Mouse (Mus musculus): Measurements from ENCODE around the gene Adh1. TPM values are rescaled to one million over a fixed set of nuclear protein-coding genes. Genes with fewer than 3 reads are reported as not detected.

Gene Adh1
- polyA plus RNA-seq, 1 experiment: not detected

- H3K4me2 ChIP-seq (ENCODE audit: low read depth): no peak overlapping the region
- peaks cover 5% of the 10 kb centered on the region for H3K27me3 ChIP-seq (ENCODE audit: control insufficient read depth, insufficient read depth, insufficient read length)
- no peak overlapping the region for H3K4me3 ChIP-seq
- H3K36me3 ChIP-seq (ENCODE audit: control insufficient read depth, insufficient read depth): no peaks in the 10 kb centered on the region
- H3ac ChIP-seq (ENCODE audit: control insufficient read depth, insufficient read length): no peak overlapping the region
- no peak for TF ChIP-seq MAX (IDR thresholded peaks at IDR 0.05; ENCODE audit: low read depth)
- TF ChIP-seq POLR2A (IDR thresholded peaks at IDR 0.05; ENCODE audit: insufficient read length, low read depth): no peak
- no peak for TF ChIP-seq TCF3 (IDR thresholded peaks at IDR 0.05; ENCODE audit: insufficient read length, low read depth)
- TF ChIP-seq MYOD1 (IDR thresholded peaks at IDR 0.05; ENCODE audit: control insufficient read depth in 1 of 3, insufficient read length in 2 of 3, low read depth in 2 of 3): no peak
- no peaks in the 10 kb centered on the region for H3K79me2 ChIP-seq (ENCODE audit: control insufficient read depth, insufficient read depth)
Observed at GRCm38 (mm10) chr3:138242933-138243332, 17.9 kb upstream of the Adh1 start.

GRCm38 (mm10) chr3:138244338-138244874 is 16.4 kb upstream of the Adh1 start:
- Histone ChIP-seq H3K4me2 (ENCODE audit: low read depth) (no peak overlapping the region), H3K4me3 (no peak overlapping the region), H3K27me3 (ENCODE audit: control insufficient read depth, insufficient read depth, insufficient read length) (peaks cover 5% of the 10 kb centered on the region), H3K36me3 (ENCODE audit: control insufficient read depth, insufficient read depth) (no peaks in the 10 kb centered on the region), H3ac (ENCODE audit: control insufficient read depth, insufficient read length) (no peak overlapping the region), H3K79me2 (ENCODE audit: control insufficient read depth, insufficient read depth) (no peaks in the 10 kb centered on the region)
- TF ChIP-seq MYOD1 (IDR thresholded peaks at IDR 0.05; ENCODE audit: control insufficient read depth in 1 of 3, insufficient read length in 2 of 3, low read depth in 2 of 3): no peak
- TF ChIP-seq POLR2AphosphoS2 (IDR thresholded peaks at IDR 0.05; ENCODE audit: insufficient read length, low read depth): no peak
- TF ChIP-seq TCF3 (IDR thresholded peaks at IDR 0.05; ENCODE audit: insufficient read length, low read depth): no peak
- no peak for TF ChIP-seq REST (IDR thresholded peaks at IDR 0.05; ENCODE audit: insufficient read depth, insufficient read length)
- TF ChIP-seq USF1 (IDR thresholded peaks at IDR 0.05; ENCODE audit: low read depth): no peak
- TF ChIP-seq MAX (IDR thresholded peaks at IDR 0.05; ENCODE audit: low read depth): no peak
- no peak for TF ChIP-seq POLR2A (IDR thresholded peaks at IDR 0.05; ENCODE audit: insufficient read length, low read depth)
- no peak for TF ChIP-seq TCF12 (IDR thresholded peaks at IDR 0.05; ENCODE audit: insufficient read depth, poor library complexity, severe bottlenecking)
- no peak for TF ChIP-seq CEBPB (IDR thresholded peaks at IDR 0.05; ENCODE audit: insufficient read depth, poor library complexity, severe bottlenecking)
- TF ChIP-seq E2F4 (IDR thresholded peaks at IDR 0.05; ENCODE audit: insufficient read depth): no peak
- no peak for TF ChIP-seq MYOG (IDR thresholded peaks at IDR 0.05; ENCODE audit: control insufficient read depth in 1 of 3, insufficient read depth in 1 of 3, insufficient read length in 2 of 3, low read depth in 2 of 3)
- TF ChIP-seq SRF (IDR thresholded peaks at IDR 0.05; ENCODE audit: control insufficient read depth, insufficient read length, low read depth): no peak

DNA sequence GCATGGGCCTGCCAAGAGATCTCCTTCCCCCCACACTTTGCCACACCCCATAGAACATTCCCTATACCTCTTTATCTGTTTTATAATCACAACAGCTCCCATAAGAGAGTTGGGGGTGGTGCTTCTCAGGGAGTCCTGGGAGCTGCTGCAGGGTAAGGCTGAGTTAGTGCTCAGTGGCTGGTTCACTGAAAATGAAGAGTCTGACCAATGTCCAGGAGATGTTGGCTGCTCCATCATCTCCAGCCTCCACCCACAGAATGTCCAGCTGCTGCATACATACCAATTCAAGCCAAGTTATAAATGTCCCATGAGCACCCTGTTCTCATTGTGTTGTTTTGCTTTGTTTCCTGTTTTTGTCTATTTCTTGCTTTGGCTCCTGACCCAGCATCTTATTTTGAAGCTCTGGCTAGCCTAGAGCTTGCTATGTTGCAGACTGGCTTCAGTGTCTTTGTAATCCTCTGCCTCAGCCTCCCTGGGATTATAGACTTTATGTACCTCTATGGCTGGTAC is 14.2 kb upstream of the Adh1 start:
- H3K79me2 ChIP-seq (ENCODE audit: control insufficient read depth, insufficient read depth): no peaks in the 10 kb centered on the region
- H3K4me3 ChIP-seq: no peak overlapping the region
- no peaks in the 10 kb centered on the region for H3K36me3 ChIP-seq (ENCODE audit: control insufficient read depth, insufficient read depth)
- no peak overlapping the region for H3ac ChIP-seq (ENCODE audit: control insufficient read depth, insufficient read length)
- TF ChIP-seq USF1 (IDR thresholded peaks at IDR 0.05; ENCODE audit: low read depth) (no peak), SRF (IDR thresholded peaks at IDR 0.05; ENCODE audit: control insufficient read depth, insufficient read length, low read depth) (no peak), MYOG (IDR thresholded peaks at IDR 0.05; ENCODE audit: control insufficient read depth in 1 of 3, insufficient read depth in 1 of 3, insufficient read length in 2 of 3, low read depth in 2 of 3) (no peak), MAX (IDR thresholded peaks at IDR 0.05; ENCODE audit: low read depth) (no peak), TCF3 (IDR thresholded peaks at IDR 0.05; ENCODE audit: insufficient read length, low read depth) (no peak), E2F4 (IDR thresholded peaks at IDR 0.05; ENCODE audit: insufficient read depth) (no peak), POLR2AphosphoS2 (IDR thresholded peaks at IDR 0.05; ENCODE audit: insufficient read length, low read depth) (no peak), MYOD1 (IDR thresholded peaks at IDR 0.05; ENCODE audit: control insufficient read depth in 1 of 3, insufficient read length in 2 of 3, low read depth in 2 of 3) (no peak), REST (IDR thresholded peaks at IDR 0.05; ENCODE audit: insufficient read depth, insufficient read length) (no peak), POLR2A (IDR thresholded peaks at IDR 0.05; ENCODE audit: insufficient read length, low read depth) (no peak), CEBPB (IDR thresholded peaks at IDR 0.05; ENCODE audit: insufficient read depth, poor library complexity, severe bottlenecking) (no peak), TCF12 (IDR thresholded peaks at IDR 0.05; ENCODE audit: insufficient read depth, poor library complexity, severe bottlenecking) (no peak)
- no peak overlapping the region for H3K4me2 ChIP-seq (ENCODE audit: low read depth)
- peaks cover 5% of the 10 kb centered on the region for H3K27me3 ChIP-seq (ENCODE audit: control insufficient read depth, insufficient read depth, insufficient read length)

- H3K36me3 ChIP-seq (ENCODE audit: control insufficient read depth, insufficient read depth): no peaks in the 10 kb centered on the region
- H3K27me3 ChIP-seq (ENCODE audit: control insufficient read depth, insufficient read depth, insufficient read length): peaks cover 4% of the 10 kb centered on the region
- no peak overlapping the region for H3ac ChIP-seq (ENCODE audit: control insufficient read depth, insufficient read length)
- TF ChIP-seq CEBPB (IDR thresholded peaks at IDR 0.05; ENCODE audit: insufficient read depth, poor library complexity, severe bottlenecking) (no peak), E2F4 (IDR thresholded peaks at IDR 0.05; ENCODE audit: insufficient read depth) (no peak), TCF12 (IDR thresholded peaks at IDR 0.05; ENCODE audit: insufficient read depth, poor library complexity, severe bottlenecking) (no peak), MYOD1 (IDR thresholded peaks at IDR 0.05; ENCODE audit: control insufficient read depth in 1 of 3, insufficient read length in 2 of 3, low read depth in 2 of 3) (no peak), SRF (IDR thresholded peaks at IDR 0.05; ENCODE audit: control insufficient read depth, insufficient read length, low read depth) (no peak), TCF3 (IDR thresholded peaks at IDR 0.05; ENCODE audit: insufficient read length, low read depth) (no peak), POLR2AphosphoS2 (IDR thresholded peaks at IDR 0.05; ENCODE audit: insufficient read length, low read depth) (no peak), REST (IDR thresholded peaks at IDR 0.05; ENCODE audit: insufficient read depth, insufficient read length) (no peak), MYOG (IDR thresholded peaks at IDR 0.05; ENCODE audit: control insufficient read depth in 1 of 3, insufficient read depth in 1 of 3, insufficient read length in 2 of 3, low read depth in 2 of 3) (no peak)
- no peak overlapping the region for H3K4me2 ChIP-seq (ENCODE audit: low read depth)
- no peak overlapping the region for H3K4me3 ChIP-seq
- no peaks in the 10 kb centered on the region for H3K79me2 ChIP-seq (ENCODE audit: control insufficient read depth, insufficient read depth)
Observed at GRCm38 (mm10) chr3:138247241-138247640, 13.6 kb upstream of the Adh1 start.

GRCm38 (mm10) chr3:138248011-138248410 is 12.8 kb upstream of the Adh1 start:
- H3K4me3 ChIP-seq: no peak overlapping the region
- no peak overlapping the region for H3K4me2 ChIP-seq (ENCODE audit: low read depth)
- no peak overlapping the region for H3ac ChIP-seq (ENCODE audit: control insufficient read depth, insufficient read length)
- H3K36me3 ChIP-seq (ENCODE audit: control insufficient read depth, insufficient read depth): no peaks in the 10 kb centered on the region
- H3K27me3 ChIP-seq (ENCODE audit: control insufficient read depth, insufficient read depth, insufficient read length): no peaks in the 10 kb centered on the region
- TF ChIP-seq REST (IDR thresholded peaks at IDR 0.05; ENCODE audit: insufficient read depth, insufficient read length) (no peak), MYOG (IDR thresholded peaks at IDR 0.05; ENCODE audit: control insufficient read depth in 1 of 3, insufficient read depth in 1 of 3, insufficient read length in 2 of 3, low read depth in 2 of 3) (no peak), MAX (IDR thresholded peaks at IDR 0.05; ENCODE audit: low read depth) (no peak)
- no peaks in the 10 kb centered on the region for H3K79me2 ChIP-seq (ENCODE audit: control insufficient read depth, insufficient read depth)

Measured in myocyte (in vitro differentiated cells).